Comparison of ENCODE assay signal across 8 mouse cellular contexts in the genomic region with DNA sequence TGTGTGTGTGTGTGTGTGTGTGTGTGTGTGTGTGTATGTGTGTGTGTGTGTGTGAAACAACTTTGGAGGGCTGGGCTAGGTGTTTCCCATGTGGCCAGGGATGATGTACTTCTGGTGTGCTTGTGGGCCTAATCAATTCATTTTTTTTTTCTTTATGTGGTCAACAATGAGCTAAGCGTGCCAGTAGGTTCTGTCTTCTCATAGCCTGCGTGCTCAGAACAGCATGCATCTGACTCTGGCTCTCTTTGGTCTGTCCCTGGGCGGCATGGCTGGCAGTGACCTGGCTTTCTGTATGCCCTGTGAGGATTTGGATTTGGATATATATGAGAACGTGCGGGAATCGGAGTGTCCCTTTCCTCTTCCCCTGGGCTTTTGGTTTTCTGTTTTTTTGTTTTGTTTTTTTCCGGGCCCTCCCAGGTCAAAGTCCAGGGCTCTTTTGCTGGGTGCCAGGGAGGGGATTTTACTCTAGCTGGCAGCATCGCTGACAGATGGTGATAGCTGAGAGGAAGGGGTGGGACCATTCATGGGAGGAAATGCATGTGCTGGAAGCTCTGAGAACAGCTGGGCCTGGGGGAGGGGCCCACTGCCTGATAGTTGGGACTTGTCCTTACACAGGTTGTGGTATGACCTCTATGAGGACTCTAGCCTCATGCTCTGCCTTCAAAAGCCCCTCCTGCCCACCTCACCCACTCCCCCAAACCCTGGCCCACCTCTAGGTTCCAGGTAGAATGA. TPM values are rescaled to one million over a fixed set of nuclear protein-coding genes. Genes with fewer than 3 reads are reported as not detected.
DNase-seq lines count a peak whose midpoint lies in the region; ATAC-seq lines count a peak whose summit lies in the region.

No protein-coding gene starts in this region.

- 69% methylated on average over 8 of the region's 8 CpGs for WGBS in limb, embryonic 11.5 days
- WGBS in limb, embryonic 10.5 days, result 67% methylated on average over 8 of the region's 8 CpGs
- WGBS in heart, embryonic 15.5 days, result 48% methylated on average over 8 of the region's 8 CpGs
- 36% methylated on average over 8 of the region's 8 CpGs for WGBS in stomach, embryonic 15.5 days

- no peaks in the 10 kb centered on the region for H3K36me3 ChIP-seq in limb, embryonic 11.5 days (ENCODE audit: control insufficient read depth, insufficient read depth, low read length)
- H3K36me3 ChIP-seq in limb, embryonic 10.5 days, result peaks cover 3% of the 10 kb centered on the region; the same call in 1 of the 2 replicates
- H3K36me3 ChIP-seq in heart, embryonic 15.5 days, result peaks cover 11% of the 10 kb centered on the region; the same call in 1 of the 2 replicates
- peaks cover 6% of the 10 kb centered on the region for H3K36me3 ChIP-seq in stomach, embryonic 15.5 days

- H3K4me2 ChIP-seq in limb, embryonic 11.5 days (ENCODE audit: low read depth, severe bottlenecking), result no peak overlapping the region
- H3K4me2 ChIP-seq in heart, embryonic 15.5 days, result peak overlapping the region; percentile 6; the same call in 1 of the 2 replicates
- no peak overlapping the region for H3K4me2 ChIP-seq in stomach, embryonic 15.5 days

- no peak overlapping the region for H3K4me3 ChIP-seq in limb, embryonic 11.5 days (ENCODE audit: low read depth, low read length)
- H3K4me3 ChIP-seq in limb, embryonic 10.5 days, result no peak overlapping the region
- no peak overlapping the region for H3K4me3 ChIP-seq in heart, embryonic 15.5 days
- no peak overlapping the region for H3K4me3 ChIP-seq in stomach, embryonic 15.5 days (replicated peaks)

- ATAC-seq in limb, embryonic 11.5 days (ENCODE audit: insufficient number of reproducible peaks, low FRiP score, low TSS enrichment, low read depth), result no peak
- peak; percentile 64 for ATAC-seq in common myeloid progenitor, adult 5-6 weeks (replicated peaks; ENCODE audit: low read depth, poor library complexity, severe bottlenecking)
- ATAC-seq in heart, embryonic 15.5 days (replicated peaks; ENCODE audit: insufficient number of reproducible peaks, insufficient read depth, low FRiP score, low read depth), result peak; percentile 67; the same call in 1 of the 2 replicates
- ATAC-seq in megakaryocyte progenitor cell, adult 5-6 weeks (replicated peaks; ENCODE audit: poor library complexity), result peak; percentile 62
- ATAC-seq in stomach, embryonic 15.5 days (ENCODE audit: insufficient read depth, low FRiP score, low read depth), result peak; percentile 59

- H3K27ac ChIP-seq in limb, embryonic 11.5 days (replicated peaks; ENCODE audit: low read depth, low read length), result no peak overlapping the region
- no peak overlapping the region for H3K27ac ChIP-seq in limb, embryonic 10.5 days
- peak overlapping the region; percentile 62 for H3K27ac ChIP-seq in heart, embryonic 15.5 days
- H3K27ac ChIP-seq in stomach, embryonic 15.5 days, result peak overlapping the region; percentile 61

- H3K27me3 ChIP-seq in limb, embryonic 11.5 days (ENCODE audit: control insufficient read depth, insufficient read depth, low read length), result no peaks in the 10 kb centered on the region
- no peaks in the 10 kb centered on the region for H3K27me3 ChIP-seq in limb, embryonic 10.5 days (ENCODE audit: low read depth, poor library complexity, severe bottlenecking)
- no peaks in the 10 kb centered on the region for H3K27me3 ChIP-seq in heart, embryonic 15.5 days
- H3K27me3 ChIP-seq in stomach, embryonic 15.5 days (replicated peaks), result no peaks in the 10 kb centered on the region

- 0 out of 2 replicates have a peak, but pooled peaks cover 4% of the 10 kb centered on the region for H3K4me1 ChIP-seq in limb, embryonic 11.5 days (ENCODE audit: control insufficient read depth, insufficient read depth, low read length)
- H3K4me1 ChIP-seq in limb, embryonic 10.5 days, result peaks cover 15% of the 10 kb centered on the region
- H3K4me1 ChIP-seq in heart, embryonic 15.5 days (replicated peaks), result peaks cover 21% of the 10 kb centered on the region
- peaks cover 22% of the 10 kb centered on the region for H3K4me1 ChIP-seq in stomach, embryonic 15.5 days

- no peak overlapping the region for H3K9ac ChIP-seq in limb, embryonic 11.5 days (ENCODE audit: low read length)
- H3K9ac ChIP-seq in heart, embryonic 15.5 days, result no peak overlapping the region; the same call in 1 of the 2 replicates
- H3K9ac ChIP-seq in stomach, embryonic 15.5 days, result no peak overlapping the region

- peak; percentile 29 for DNase-seq in limb, embryonic 11.5 days (ENCODE audit: low spot score)
- no peak for DNase-seq in limb, embryonic 10.5 days (ENCODE audit: low spot score)
- DNase-seq in kidney, postnatal 14 days, result peak; percentile 82
- no peak for DNase-seq in cerebellum, adult 11-12 months

- H3K9me3 ChIP-seq in limb, embryonic 11.5 days (ENCODE audit: control insufficient read depth, low read length), result no peaks in the 10 kb centered on the region
- no peaks in the 10 kb centered on the region for H3K9me3 ChIP-seq in limb, embryonic 10.5 days (replicated peaks)
- H3K9me3 ChIP-seq in heart, embryonic 15.5 days (replicated peaks), result no peaks in the 10 kb centered on the region
- no peaks in the 10 kb centered on the region for H3K9me3 ChIP-seq in stomach, embryonic 15.5 days

RNA-seq across cellular contexts. Expression of gene Tnip1, which starts 10.9 kb away (rescaled TPM):
- 13.3 and 13.4 TPM in 2 replicates for polyA plus RNA-seq in limb, embryonic 11.5 days (2014; fragmentation: Nextera tagmentation; extraction: Ambion mirVana)
- polyA plus RNA-seq in limb, embryonic 10.5 days (2016; fragmentation: Nextera tagmentation; extraction: Ambion mirVana), result 10.0 and 14.0 TPM in 2 replicates
- total RNA-seq in common myeloid progenitor, adult 5-6 weeks (2017), result 14.9 and 20.2 TPM in 2 replicates
- 20.3 and 24.3 TPM in 2 replicates for polyA plus RNA-seq in heart, embryonic 15.5 days (2015; fragmentation: Nextera tagmentation; extraction: Ambion mirVana)
- 27.6 and 31.8 TPM in 2 replicates for total RNA-seq in megakaryocyte progenitor cell, adult 5-6 weeks (2015)
- 33.8 and 38.6 TPM in 2 replicates for total RNA-seq in megakaryocyte progenitor cell, adult 5-6 weeks (2017)
- 20.0 and 20.5 TPM in 2 replicates for polyA plus RNA-seq in stomach, embryonic 15.5 days (2015; fragmentation: Nextera tagmentation; extraction: Ambion mirVana)

RNA-seq across cellular contexts. Expression of gene Anxa6, which starts 59.6 kb away (rescaled TPM):
- 93.9 and 97.4 TPM in 2 replicates for polyA plus RNA-seq in limb, embryonic 11.5 days (2014; fragmentation: Nextera tagmentation; extraction: Ambion mirVana)
- 53.5 and 69.1 TPM in 2 replicates for polyA plus RNA-seq in limb, embryonic 10.5 days (2016; fragmentation: Nextera tagmentation; extraction: Ambion mirVana)
- total RNA-seq in common myeloid progenitor, adult 5-6 weeks (2017), result 46.0 and 55.3 TPM in 2 replicates
- polyA plus RNA-seq in heart, embryonic 15.5 days (2015; fragmentation: Nextera tagmentation; extraction: Ambion mirVana), result 315 and 367 TPM in 2 replicates
- total RNA-seq in megakaryocyte progenitor cell, adult 5-6 weeks (2015), result 35.7 and 37.4 TPM in 2 replicates
- 63.2 and 82.4 TPM in 2 replicates for total RNA-seq in megakaryocyte progenitor cell, adult 5-6 weeks (2017)
- 307 and 346 TPM in 2 replicates for polyA plus RNA-seq in stomach, embryonic 15.5 days (2015; fragmentation: Nextera tagmentation; extraction: Ambion mirVana)

Comparison
In these comparisons a context has a peak if more than half of its experiments do, and no peak if none do; other contexts are left out.
1. DNase-seq: peak in limb, embryonic 11.5 days (single experiment) and kidney, postnatal 14 days (single experiment); none in limb, embryonic 10.5 days (single experiment) and cerebellum, adult 11-12 months (single experiment).
2. H3K27ac ChIP-seq: peak in heart, embryonic 15.5 days (single experiment) and stomach, embryonic 15.5 days (single experiment); none in limb, embryonic 11.5 days (single experiment) and limb, embryonic 10.5 days (single experiment).